Mouse (Mus musculus) frontal cortex, adult 2 months (tissue): ENCODE measurements at regions not wholly inside any gene's neighbourhood (a gene's known extent, or its start where the extent isn't known, plus 50 kb on each side); places are given as distances from the start of the nearest gene placed in this dataset.

Experiments used
- DNase-seq, 2 experiments: peaks; one replicate each; pipeline ENCODE4 v3.0.0; 2022; ENCODE audit warnings: low spot score in 1 of 2; ENCODE audit errors: extremely low spot score in 1 of 2

- DNase-seq: peak in 1 of 2 experiments; percentile 20
Observed at GRCm38 (mm10) chr11:39733434-39734076, 961.4 kb downstream of the Mat2b start.

- DNase-seq: no peak
Observed at GRCm38 (mm10) chr11:39723621-39724020, 971.4 kb downstream of the Mat2b start.

DNA sequence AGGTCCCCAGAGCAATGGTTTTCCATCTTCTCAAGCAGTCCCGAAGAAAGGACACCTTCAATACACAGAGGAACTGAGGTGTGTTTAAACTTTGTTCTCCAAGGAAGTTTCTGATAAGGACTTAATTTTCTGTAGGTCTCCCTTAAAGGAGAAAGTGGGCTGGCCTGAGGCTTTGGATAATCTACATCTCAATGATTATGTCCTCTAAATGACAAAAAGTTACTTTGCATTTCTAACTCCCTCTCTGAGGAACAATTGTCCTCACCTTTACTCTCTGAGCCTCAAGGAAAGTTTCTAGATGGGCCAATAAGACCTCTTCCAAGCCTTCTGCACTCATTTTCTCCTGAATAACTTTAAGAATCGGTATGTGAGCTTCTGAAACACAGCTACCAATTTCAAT is 1016.5 kb downstream of the Mat2b start:
- no peak for DNase-seq

- no peak for DNase-seq
Observed at GRCm38 (mm10) chr11:39653595-39653994, 1041.4 kb downstream of the Mat2b start.

DNA sequence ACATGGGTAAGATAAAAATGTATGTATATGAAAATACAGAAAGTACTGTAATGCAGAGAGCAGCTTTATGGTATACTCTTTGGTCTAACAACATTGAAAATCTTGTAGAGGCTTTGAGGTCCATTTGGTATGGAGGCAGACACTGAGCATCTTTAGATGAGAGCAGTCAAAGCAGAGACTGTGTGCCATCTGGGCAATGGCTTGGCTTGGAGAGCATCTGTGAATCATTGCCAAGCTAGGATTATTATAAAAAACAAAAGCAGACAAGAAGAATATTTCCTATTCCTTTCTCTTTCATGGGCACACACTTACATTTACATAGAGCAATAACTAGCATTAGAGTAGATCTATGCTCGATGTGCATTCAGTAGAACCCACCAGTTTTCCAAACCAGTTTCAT is 1075.6 kb downstream of the Mat2b start:
- DNase-seq: no peak

DNA sequence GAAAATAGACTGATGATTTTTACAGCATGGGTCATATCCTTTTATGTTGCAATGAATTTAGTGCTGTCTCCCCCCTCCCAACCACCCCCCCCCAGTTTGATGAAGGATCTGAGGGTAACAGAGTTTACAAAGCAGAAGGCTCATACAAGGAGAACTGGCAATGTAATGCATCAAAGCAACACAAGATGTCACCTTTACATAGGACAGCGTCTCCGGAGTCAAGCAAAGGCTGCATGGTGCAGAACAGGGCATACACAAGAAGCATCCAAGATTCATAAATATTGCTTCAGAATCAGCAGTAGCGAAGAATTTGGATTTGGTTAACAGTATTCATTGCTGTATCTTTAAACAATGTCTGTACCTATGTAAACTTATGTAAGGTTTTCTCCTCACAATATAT is 1079.2 kb downstream of the Mat2b start:
- peak in 1 of 2 experiments; percentile 53 for DNase-seq

- DNase-seq: peak in 1 of 2 experiments; percentile 7
Observed at GRCm38 (mm10) chr11:39596479-39596878, 1098.5 kb downstream of the Mat2b start.

DNA sequence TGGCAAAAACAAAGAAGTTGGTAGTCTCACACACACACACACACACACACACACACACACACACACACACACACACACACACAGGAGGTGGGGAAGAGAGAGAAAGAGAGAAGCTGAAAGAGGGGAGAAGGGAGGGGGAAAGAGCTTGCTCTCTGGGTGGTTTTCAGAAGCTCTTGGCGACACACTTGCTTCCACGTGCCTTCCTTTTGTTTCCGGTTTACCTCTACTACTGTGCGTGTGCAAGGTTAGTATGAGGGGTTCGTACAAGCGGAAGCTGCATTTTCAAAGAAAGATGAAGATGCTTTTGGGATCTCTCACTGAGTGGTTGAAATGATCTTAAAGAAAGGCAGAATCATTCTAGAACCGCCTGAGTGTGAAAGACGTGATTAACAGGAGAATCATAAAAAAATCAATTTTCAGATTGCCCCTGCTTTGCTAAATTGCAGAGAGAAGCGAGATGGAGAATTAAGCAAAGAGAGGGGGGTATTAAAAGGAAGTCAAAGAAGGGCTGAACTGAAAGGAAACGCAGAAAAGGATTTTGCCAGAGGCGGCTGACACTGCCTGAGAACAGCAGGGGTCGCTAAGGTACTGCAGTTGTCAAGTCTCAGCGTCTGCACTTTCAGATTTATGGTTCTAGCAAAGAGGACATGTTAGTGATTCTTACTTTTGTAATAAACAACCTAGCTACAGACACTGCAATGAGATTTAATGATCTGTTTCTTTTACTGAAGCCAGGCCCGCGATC is 1106.2 kb downstream of the Mat2b start:
- peak; percentile 59 to 90 for DNase-seq

DNA sequence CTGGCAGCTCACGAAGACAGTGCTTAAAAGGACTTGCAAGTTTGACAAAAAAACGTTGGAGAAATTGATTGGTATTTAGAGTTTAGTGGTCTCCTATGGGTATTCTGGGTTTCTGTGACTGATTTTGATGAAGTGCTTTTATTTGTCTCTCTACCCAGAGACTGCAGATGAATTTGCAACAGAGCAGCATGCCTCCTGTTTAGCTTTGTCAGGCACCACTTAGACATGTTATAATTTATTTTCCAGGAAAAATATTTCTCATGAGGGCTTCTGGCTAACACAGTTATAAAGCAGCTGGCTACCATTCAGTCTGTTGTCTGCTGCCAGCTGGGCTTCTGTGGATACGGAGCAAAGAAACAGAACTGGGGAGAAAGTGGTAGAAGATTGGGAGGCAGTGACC is 1136.7 kb downstream of the Mat2b start:
- DNase-seq: no peak

DNA sequence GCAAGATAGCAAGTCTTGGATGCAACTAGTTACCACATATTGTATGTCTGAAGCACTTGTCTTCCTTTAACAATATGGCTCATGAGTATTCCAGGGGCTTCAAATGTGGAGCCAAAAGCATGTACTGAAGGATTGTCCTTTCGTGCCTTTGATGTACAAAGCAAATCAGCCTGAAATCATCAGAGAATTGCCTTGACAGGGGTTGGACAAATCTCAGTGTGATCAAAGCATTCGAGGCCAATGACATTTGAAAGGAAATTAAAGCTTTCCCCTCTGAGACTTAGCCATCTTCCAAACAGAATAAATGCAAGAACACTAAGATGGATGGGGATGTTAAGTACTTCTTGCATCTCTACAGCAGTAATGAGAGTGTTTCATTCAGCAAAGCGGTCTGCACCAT is 1144.9 kb downstream of the Mat2b start:
- no peak for DNase-seq

GRCm38 (mm10) chr11:39524866-39525649 is 1169.9 kb downstream of the Mat2b start:
- DNase-seq: no peak

- DNase-seq: no peak
Observed at GRCm38 (mm10) chr11:39495253-39495652, 1199.8 kb downstream of the Mat2b start.

DNA sequence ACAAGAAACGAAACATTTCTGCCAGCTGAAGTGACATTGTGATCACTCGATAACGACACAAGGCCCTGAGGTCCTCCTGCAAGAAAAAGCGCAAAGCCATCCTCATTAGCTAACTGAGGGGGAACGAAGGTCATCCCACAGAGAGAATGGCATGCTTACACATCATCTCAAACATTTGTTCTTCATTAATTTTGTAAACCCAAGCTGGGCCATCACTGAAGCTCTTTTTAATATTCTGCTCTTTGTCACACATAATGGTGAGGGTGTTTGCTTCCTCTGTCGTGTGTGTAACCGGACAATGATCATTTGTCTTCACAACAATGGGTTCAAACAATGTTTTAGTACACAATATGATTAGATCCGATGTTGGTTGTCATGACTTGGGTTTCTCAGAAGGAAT is 1217.9 kb downstream of the Mat2b start:
- DNase-seq: no peak

- no peak for DNase-seq
Observed at GRCm38 (mm10) chr11:39453329-39453952, 1241.6 kb downstream of the Mat2b start.

DNA sequence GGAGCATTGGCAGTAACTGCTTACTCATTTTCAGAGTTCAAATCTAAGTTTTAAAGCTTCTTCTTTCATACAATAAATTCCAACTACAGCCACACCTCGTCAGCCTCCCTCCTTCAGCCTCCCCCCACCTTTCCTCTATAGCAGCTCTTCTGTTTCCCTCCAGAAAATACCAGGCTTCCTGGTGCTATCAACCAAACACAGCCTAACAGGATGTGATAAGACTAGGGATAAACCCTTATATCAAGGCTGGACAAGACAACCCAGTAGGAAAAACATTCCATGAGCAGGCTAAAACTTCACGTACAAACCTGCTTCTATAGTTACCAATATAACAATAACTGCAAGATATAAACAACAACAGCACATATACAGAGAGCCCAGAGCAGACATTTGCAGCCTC is 1248.6 kb downstream of the Mat2b start:
- DNase-seq: no peak

DNA sequence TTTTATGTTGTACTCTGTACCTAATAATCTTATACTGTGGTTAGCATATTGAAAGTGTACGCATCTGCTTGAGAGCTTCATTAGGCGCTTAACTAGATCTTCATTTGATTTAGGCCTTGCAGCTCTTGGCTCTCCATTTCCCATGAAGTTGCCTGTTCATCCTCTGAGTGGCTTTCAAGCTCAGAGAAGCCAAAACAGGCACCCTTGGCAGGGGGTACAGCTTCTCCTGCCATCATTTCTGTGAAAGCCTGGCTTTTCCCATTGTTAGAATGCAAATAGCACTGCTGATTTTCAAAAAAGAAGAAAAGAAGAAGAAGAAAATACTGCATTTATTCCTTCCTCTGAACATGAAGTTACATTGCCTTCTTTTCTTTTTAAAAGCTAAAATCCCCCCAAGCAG is 1283.3 kb downstream of the Mat2b start:
- no peak for DNase-seq

DNA sequence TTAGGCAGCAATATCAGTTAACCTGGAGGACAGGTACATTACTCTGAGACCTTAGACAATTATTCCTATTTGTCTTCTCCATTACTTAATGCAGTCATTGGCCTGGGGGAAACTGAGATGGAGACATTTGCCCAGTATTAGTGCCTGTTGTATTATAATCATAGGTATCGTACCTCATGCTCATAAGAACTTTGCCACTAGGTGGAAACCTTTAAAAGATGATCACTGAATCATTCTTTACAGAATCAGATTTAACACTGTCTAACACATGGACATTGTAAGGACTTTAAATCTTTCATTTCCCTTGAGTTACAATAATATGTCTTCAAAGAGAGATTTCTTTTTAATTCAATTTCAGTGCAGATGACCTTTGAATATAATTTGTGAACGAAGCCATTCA is 1283.8 kb downstream of the Mat2b start:
- DNase-seq: no peak

DNA sequence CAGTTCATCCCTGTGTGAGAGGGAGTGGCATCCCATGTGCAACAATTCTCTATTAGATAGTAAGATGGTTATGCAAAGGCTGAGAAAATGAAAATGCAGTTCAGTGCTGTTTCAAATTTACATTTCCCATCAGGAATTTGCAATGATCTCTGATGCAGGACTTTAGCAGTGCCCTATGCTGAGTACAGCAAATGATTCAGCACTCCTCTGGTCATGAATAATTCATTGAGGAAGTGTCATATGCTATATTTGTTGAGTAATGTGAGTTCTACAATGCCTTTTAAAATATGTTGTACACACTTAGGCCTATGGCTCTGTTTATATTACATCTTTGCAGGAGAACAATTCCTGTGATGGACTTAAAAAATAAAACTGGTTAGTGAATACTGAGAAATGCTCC is 1330.2 kb downstream of the Mat2b start:
- DNase-seq: peak in 1 of 2 experiments; percentile 29

- DNase-seq: no peak
Observed at GRCm38 (mm10) chr11:39350616-39351015, 1344.4 kb downstream of the Mat2b start.
